Mouse (Mus musculus) gastrocnemius, adult 8-10 months (tissue): ENCODE results near the gene Atg4c. TPM values are rescaled to one million over a fixed set of nuclear protein-coding genes. Genes with fewer than 3 reads are reported as not detected.

ENCODE experiments used
- DNase-seq, 2 experiments: peaks; one replicate each; pipeline ENCODE4 v3.0.0; 2022; ENCODE audit warnings: low spot score in 2 of 2
- total RNA-seq, 4 experiments: library from RNA; stranded (reverse); gene quantifications; 2 replicates each; pipeline ENCODE4 v1.2.4; 2022

Atg4c gene
- total RNA-seq, 4 experiments from 2014 or later = 5.9 to 10.6 (median 7.2) TPM

- no peak for DNase-seq
These were observed 8.4 kb upstream of the Atg4c start for GRCm38 (mm10) chr4:99185305-99185704.

- no peak for DNase-seq
These were observed 7.2 kb upstream of the Atg4c start for GRCm38 (mm10) chr4:99186412-99187125.

- DNase-seq = no peak
These were observed 1.1 kb upstream of the Atg4c start for GRCm38 (mm10) chr4:99192640-99193039.

- DNase-seq = no peak
These were observed 520 bp upstream of the Atg4c start for GRCm38 (mm10) chr4:99193214-99193613.

- DNase-seq = no peak
These were observed 1.1 kb downstream of the Atg4c start for GRCm38 (mm10) chr4:99194826-99195225.

GRCm38 (mm10) chr4:99198721-99199120 lies 5.0 kb downstream of the Atg4c start:
- no peak for DNase-seq

GRCm38 (mm10) chr4:99199757-99200251 lies 6.1 kb downstream of the Atg4c start:
- no peak for DNase-seq

GRCm38 (mm10) chr4:99200383-99201136 lies 6.8 kb downstream of the Atg4c start:
- no peak for DNase-seq

GRCm38 (mm10) chr4:99205773-99206172 lies 12.0 kb downstream of the Atg4c start:
- no peak for DNase-seq

GRCm38 (mm10) chr4:99206356-99206755 lies 12.6 kb downstream of the Atg4c start:
- DNase-seq = no peak

GRCm38 (mm10) chr4:99210087-99210486 lies 16.4 kb downstream of the Atg4c start:
- DNase-seq = no peak

GRCm38 (mm10) chr4:99211606-99212005 lies 17.9 kb downstream of the Atg4c start:
- no peak for DNase-seq

- DNase-seq = no peak
These were observed 19.4 kb downstream of the Atg4c start for GRCm38 (mm10) chr4:99213123-99213522.

- no peak for DNase-seq
These were observed 28.5 kb downstream of the Atg4c start for GRCm38 (mm10) chr4:99222221-99222620.

- DNase-seq = no peak
These were observed 31.1 kb downstream of the Atg4c start for GRCm38 (mm10) chr4:99224790-99225189.

- DNase-seq = no peak
These were observed 33.5 kb downstream of the Atg4c start for GRCm38 (mm10) chr4:99227226-99227625.

- DNase-seq = no peak
These were observed 35.6 kb downstream of the Atg4c start for GRCm38 (mm10) chr4:99229371-99229770.

- no peak for DNase-seq
These were observed 41.6 kb downstream of the Atg4c start for GRCm38 (mm10) chr4:99235203-99235856.

GRCm38 (mm10) chr4:99238305-99238704 lies 44.6 kb downstream of the Atg4c start:
- DNase-seq = no peak

GRCm38 (mm10) chr4:99241674-99242073 lies 47.9 kb downstream of the Atg4c start:
- DNase-seq = no peak

- no peak for DNase-seq
These were observed 55.6 kb downstream of the Atg4c start for GRCm38 (mm10) chr4:99249358-99249757.

GRCm38 (mm10) chr4:99249826-99250225 lies 56.1 kb downstream of the Atg4c start:
- DNase-seq = no peak
